Mouse (Mus musculus): Measurements from ENCODE around the gene Heatr5a.

DNA sequence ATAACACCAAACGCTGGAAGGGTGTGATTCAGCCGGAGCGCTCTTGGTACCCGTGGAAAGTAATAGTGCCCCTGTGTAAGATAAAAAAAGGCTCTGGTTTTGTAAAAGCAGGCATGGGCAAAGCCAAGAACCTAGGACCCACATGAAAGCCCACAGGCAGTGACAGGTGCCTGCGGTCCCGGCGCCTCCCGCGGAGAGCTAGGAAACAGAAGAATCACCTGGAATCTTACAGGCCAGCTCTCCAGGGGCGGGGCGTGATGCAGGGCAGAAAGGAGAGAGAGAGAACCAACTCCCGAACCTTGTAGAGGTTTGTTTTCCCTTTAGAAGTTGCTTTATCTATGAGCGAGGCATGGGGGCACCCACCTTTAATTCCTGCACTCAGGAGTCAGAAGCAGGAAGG is 139.2 kb downstream of the Heatr5a start:
- no peak for TF ChIP-seq POLR2A (IDR thresholded peaks at IDR 0.05; ENCODE audit: borderline replicate concordance, extremely low read depth, insufficient read depth, insufficient read length, poor library complexity, severe bottlenecking)
- TF ChIP-seq CTCF (IDR thresholded peaks at IDR 0.05; ENCODE audit: borderline replicate concordance, extremely low read depth, insufficient read depth, insufficient read length): no peak
